Mouse (Mus musculus): ENCODE data around the gene Ap2a2. TPM values are rescaled to one million over a fixed set of nuclear protein-coding genes. Genes with fewer than 3 reads are reported as not detected.

The Ap2a2 gene
- polyA plus RNA-seq, 1 experiment from 2014 or later, result 42.6 TPM

- no peak overlapping the region for H3K4me3 ChIP-seq (ENCODE audit: low read depth, low read length)
- ATAC-seq (no peak), DNase-seq (ENCODE audit: low spot score) (no peak)
- no peaks in the 10 kb centered on the region for H3K36me3 ChIP-seq (ENCODE audit: insufficient read depth, low read length)
- no peaks in the 10 kb centered on the region for H3K4me1 ChIP-seq (ENCODE audit: insufficient read depth, low read depth, low read length)
- H3K27ac ChIP-seq (ENCODE audit: low read length), result no peak overlapping the region
- no peak overlapping the region for H3K9ac ChIP-seq (replicated peaks; ENCODE audit: low read depth)
- no peak overlapping the region for H3K4me2 ChIP-seq (replicated peaks; ENCODE audit: low read depth, low read length)
- 65% methylated on average over 4 of the region's 4 CpGs for WGBS
- no peaks in the 10 kb centered on the region for H3K9me3 ChIP-seq (ENCODE audit: low read length)
- H3K27me3 ChIP-seq (replicated peaks; ENCODE audit: insufficient read depth, low read length), result no peaks in the 10 kb centered on the region
- no peak for TF ChIP-seq CTCF (IDR thresholded peaks at IDR 0.05)
- no peak for TF ChIP-seq EP300 (IDR thresholded peaks at IDR 0.05)
Measured at GRCm38 (mm10) chr7:141678922-141679321, 116.9 kb downstream of the Ap2a2 start.

Small RNAs within 50 kb of the gene (microRNA-seq; reads per million reads assigned to microRNA genes)
- not detected for gene Mir7063

Other genes with a start within 250 kb of the Ap2a2 start
- 35.7 and 40.8 TPM in 2 replicates for gene Deaf1, start 234.5 kb upstream of the Ap2a2 start, polyA plus RNA-seq (2015; fragmentation: Nextera tagmentation; extraction: Ambion mirVana)
- 34.7 and 44.1 TPM in 2 replicates for gene Tmem80, start 234.4 kb upstream of the Ap2a2 start, polyA plus RNA-seq (2015; fragmentation: Nextera tagmentation; extraction: Ambion mirVana)
- 67.6 and 73.1 TPM in 2 replicates for gene Eps8l2, start 223.3 kb upstream of the Ap2a2 start, polyA plus RNA-seq (2015; fragmentation: Nextera tagmentation; extraction: Ambion mirVana)
- gene Taldo1, start 170.0 kb upstream of the Ap2a2 start, polyA plus RNA-seq (2015; fragmentation: Nextera tagmentation; extraction: Ambion mirVana), result 260 and 276 TPM in 2 replicates
- gene Gatd1, start 148.0 kb upstream of the Ap2a2 start, polyA plus RNA-seq (2015; fragmentation: Nextera tagmentation; extraction: Ambion mirVana), result 49.8 and 52.3 TPM in 2 replicates
- 0.25 TPM in 2 replicates for gene Cend1, start 132.7 kb upstream of the Ap2a2 start, polyA plus RNA-seq (2015; fragmentation: Nextera tagmentation; extraction: Ambion mirVana)
- gene Slc25a22, start 124.3 kb upstream of the Ap2a2 start, polyA plus RNA-seq (2015; fragmentation: Nextera tagmentation; extraction: Ambion mirVana), result 9.8 and 12.3 TPM in 2 replicates
- gene Pidd1, start 118.1 kb upstream of the Ap2a2 start, polyA plus RNA-seq (2015; fragmentation: Nextera tagmentation; extraction: Ambion mirVana), result 1.7 and 1.8 TPM in 2 replicates
- gene Rplp2, start 114.8 kb upstream of the Ap2a2 start, polyA plus RNA-seq (2015; fragmentation: Nextera tagmentation; extraction: Ambion mirVana), result 878 and 910 TPM in 2 replicates
- 96.0 and 116 TPM in 2 replicates for gene Pnpla2, start 107.0 kb upstream of the Ap2a2 start, polyA plus RNA-seq (2015; fragmentation: Nextera tagmentation; extraction: Ambion mirVana)
- gene Cracr2b, start 101.1 kb upstream of the Ap2a2 start, polyA plus RNA-seq (2015; fragmentation: Nextera tagmentation; extraction: Ambion mirVana), result 74.9 and 82.0 TPM in 2 replicates
- 45.1 and 49.6 TPM in 2 replicates for gene Cd151, start 94.8 kb upstream of the Ap2a2 start, polyA plus RNA-seq (2015; fragmentation: Nextera tagmentation; extraction: Ambion mirVana)
- 48.0 and 50.5 TPM in 2 replicates for gene Polr2l, start 87.0 kb upstream of the Ap2a2 start, polyA plus RNA-seq (2015; fragmentation: Nextera tagmentation; extraction: Ambion mirVana)
- gene Tspan4, start 86.9 kb upstream of the Ap2a2 start, polyA plus RNA-seq (2015; fragmentation: Nextera tagmentation; extraction: Ambion mirVana), result 100 and 107 TPM in 2 replicates
- gene Chid1, start 22.3 kb upstream of the Ap2a2 start, polyA plus RNA-seq (2015; fragmentation: Nextera tagmentation; extraction: Ambion mirVana), result 15.6 and 20.2 TPM in 2 replicates
- gene Muc6, start 93.1 kb downstream of the Ap2a2 start, polyA plus RNA-seq (2015; fragmentation: Nextera tagmentation; extraction: Ambion mirVana), result 0.07 TPM in 2 replicates
- 0.26 and 0.36 TPM in 2 replicates for gene Muc2, start 128.2 kb downstream of the Ap2a2 start, polyA plus RNA-seq (2015; fragmentation: Nextera tagmentation; extraction: Ambion mirVana)
- 0.30 and 0.52 TPM in 2 replicates for gene Muc5ac, start 226.8 kb downstream of the Ap2a2 start, polyA plus RNA-seq (2015; fragmentation: Nextera tagmentation; extraction: Ambion mirVana)